Mouse (Mus musculus): ENCODE data around the gene Cntn1. TPM values are rescaled to one million over a fixed set of nuclear protein-coding genes. Genes with fewer than 3 reads are reported as not detected.
A peak's percentile ranks its signal among the peaks of the same experiment; 100 is the strongest.

The Cntn1 gene
- polyA plus RNA-seq, 2 experiments: 1.2 to 2.5 TPM

DNA sequence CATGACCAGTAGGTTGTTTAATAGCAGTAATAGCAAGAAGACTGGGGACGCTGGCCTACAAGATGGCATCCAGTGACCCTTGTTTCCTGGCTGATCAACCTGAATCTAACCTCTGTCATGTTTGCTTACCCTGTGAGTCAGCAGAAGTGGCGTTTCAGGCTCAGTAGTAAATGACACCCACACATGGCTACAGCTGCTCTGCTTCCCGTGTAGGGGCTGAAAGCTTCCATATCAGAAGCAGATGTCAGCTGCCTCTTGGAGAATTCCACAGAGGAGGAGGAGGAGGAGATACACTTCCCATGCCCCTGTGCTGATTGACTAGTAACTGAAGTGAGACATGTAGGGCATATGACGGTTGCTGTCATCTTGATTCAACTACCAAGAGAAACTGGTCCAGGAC is 225.9 kb downstream of the Cntn1 start:
- ATAC-seq (ENCODE audit: low FRiP score, low read depth) (no peak), DNase-seq (ENCODE audit: low spot score) (peak; percentile 43)
- Histone ChIP-seq H3K9ac (ENCODE audit: low read depth, low read length, severe bottlenecking) (no peak overlapping the region), H3K4me2 (replicated peaks; ENCODE audit: low read depth, low read length, severe bottlenecking) (no peak overlapping the region), H3K9me3 (ENCODE audit: control insufficient read depth, low read length) (no peaks in the 10 kb centered on the region), H3K4me1 (ENCODE audit: control insufficient read depth, insufficient read depth, low read length) (no peaks in the 10 kb centered on the region), H3K4me3 (replicated peaks; ENCODE audit: low read length) (no peak overlapping the region), H3K27ac (replicated peaks; ENCODE audit: low read depth, low read length) (no peak overlapping the region), H3K36me3 (ENCODE audit: control insufficient read depth, insufficient read depth, low read length) (no peaks in the 10 kb centered on the region), H3K27me3 (ENCODE audit: control insufficient read depth, insufficient read depth, low read length) (no peaks in the 10 kb centered on the region)
- WGBS: 28% methylated on average over 4 of the region's 4 CpGs
- no peak for TF ChIP-seq POLR2A (IDR thresholded peaks at IDR 0.05; ENCODE audit: borderline replicate concordance, extremely low read depth, insufficient read depth, insufficient read length)

DNA sequence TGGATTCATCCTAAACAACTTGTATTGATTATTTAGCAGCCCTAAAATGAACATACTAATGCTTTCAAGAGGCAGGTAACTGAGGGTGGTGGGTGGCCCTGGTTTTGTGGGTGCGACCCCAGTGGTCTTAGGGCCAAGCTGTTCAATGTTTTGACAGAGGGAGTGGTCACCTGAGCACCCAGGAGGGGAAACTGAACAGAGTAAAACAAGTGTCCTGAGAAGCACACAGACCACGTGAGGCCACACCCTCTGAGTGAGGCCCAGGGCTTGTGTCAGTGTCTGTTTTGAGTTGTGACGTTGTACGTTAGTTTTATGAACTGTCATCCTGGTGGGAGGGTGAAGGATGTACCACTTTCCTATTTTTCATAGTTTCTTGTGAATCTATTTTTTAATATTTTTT is 227.0 kb downstream of the Cntn1 start:
- Histone ChIP-seq H3K36me3 (ENCODE audit: control insufficient read depth, insufficient read depth, low read length) (no peaks in the 10 kb centered on the region), H3K27me3 (ENCODE audit: control insufficient read depth, insufficient read depth, low read length) (no peaks in the 10 kb centered on the region), H3K27ac (replicated peaks; ENCODE audit: low read depth, low read length) (no peak overlapping the region), H3K4me1 (ENCODE audit: control insufficient read depth, insufficient read depth, low read length) (no peaks in the 10 kb centered on the region), H3K4me2 (replicated peaks; ENCODE audit: low read depth, low read length, severe bottlenecking) (no peak overlapping the region), H3K9me3 (ENCODE audit: control insufficient read depth, low read length) (no peaks in the 10 kb centered on the region), H3K9ac (ENCODE audit: low read depth, low read length, severe bottlenecking) (no peak overlapping the region), H3K4me3 (replicated peaks; ENCODE audit: low read length) (no peak overlapping the region)
- ATAC-seq (ENCODE audit: low FRiP score, low read depth) (no peak), DNase-seq (ENCODE audit: low spot score) (no peak)
- no peak for TF ChIP-seq POLR2A (IDR thresholded peaks at IDR 0.05; ENCODE audit: borderline replicate concordance, extremely low read depth, insufficient read depth, insufficient read length)
- WGBS: 69% methylated on average over 4 of the region's 4 CpGs

DNA sequence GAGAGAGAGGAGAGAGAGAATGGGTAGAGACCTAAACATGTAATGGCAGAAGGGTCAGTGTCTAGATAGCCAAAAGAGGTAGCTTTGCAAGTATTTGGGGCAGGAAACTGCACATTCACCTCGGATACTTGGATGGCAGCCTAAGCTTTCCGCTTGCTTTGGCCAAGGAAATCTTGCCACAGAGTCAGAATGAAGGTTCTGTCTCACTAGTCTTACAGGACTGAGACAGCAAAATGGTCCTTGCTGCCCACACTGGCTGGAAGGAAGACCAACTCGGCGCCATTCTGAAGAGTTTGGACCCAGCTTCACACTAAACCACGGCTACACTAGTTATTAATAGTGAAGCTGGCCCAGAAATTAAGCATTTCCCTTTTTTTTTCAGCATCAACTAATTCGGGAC is 230.0 kb downstream of the Cntn1 start:
- no peak overlapping the region for H3K4me3 ChIP-seq (replicated peaks; ENCODE audit: low read length)
- H3K27me3 ChIP-seq (ENCODE audit: control insufficient read depth, insufficient read depth, low read length): no peaks in the 10 kb centered on the region
- WGBS: 81% methylated on average over 6 of the region's 6 CpGs
- no peak for DNase-seq (ENCODE audit: low spot score)
- ATAC-seq (ENCODE audit: low FRiP score, low read depth): no peak
- H3K27ac ChIP-seq (replicated peaks; ENCODE audit: low read depth, low read length): no peak overlapping the region
- H3K9me3 ChIP-seq (ENCODE audit: control insufficient read depth, low read length): no peaks in the 10 kb centered on the region
- H3K4me1 ChIP-seq (ENCODE audit: control insufficient read depth, insufficient read depth, low read length): no peaks in the 10 kb centered on the region
- H3K4me2 ChIP-seq (replicated peaks; ENCODE audit: low read depth, low read length, severe bottlenecking): no peak overlapping the region
- no peak overlapping the region for H3K9ac ChIP-seq (ENCODE audit: low read depth, low read length, severe bottlenecking)
- TF ChIP-seq POLR2A (IDR thresholded peaks at IDR 0.05; ENCODE audit: borderline replicate concordance, extremely low read depth, insufficient read depth, insufficient read length): no peak
- no peaks in the 10 kb centered on the region for H3K36me3 ChIP-seq (ENCODE audit: control insufficient read depth, insufficient read depth, low read length)

DNA sequence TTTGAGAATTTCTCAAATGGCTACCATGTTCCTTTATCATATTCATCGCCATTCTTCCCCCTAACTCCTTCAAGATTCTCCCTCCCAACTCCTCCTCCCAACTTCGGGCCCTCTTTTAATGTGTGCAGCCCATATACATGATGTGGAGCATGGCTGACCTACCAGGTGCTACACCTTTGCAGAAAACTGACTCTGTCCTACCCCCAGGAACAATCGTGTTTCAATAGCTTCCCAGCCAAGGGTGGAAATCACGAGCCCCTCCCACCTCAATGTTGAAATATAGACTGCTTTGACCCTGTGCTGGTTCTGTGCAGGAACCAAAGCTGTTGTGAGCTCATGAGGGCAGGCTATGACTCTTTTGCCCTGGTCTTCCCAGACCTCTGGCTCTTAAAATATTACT is 236.7 kb downstream of the Cntn1 start:
- ATAC-seq (ENCODE audit: low FRiP score, low read depth): no peak
- 86% methylated on average over 4 of the region's 4 CpGs for WGBS

DNA sequence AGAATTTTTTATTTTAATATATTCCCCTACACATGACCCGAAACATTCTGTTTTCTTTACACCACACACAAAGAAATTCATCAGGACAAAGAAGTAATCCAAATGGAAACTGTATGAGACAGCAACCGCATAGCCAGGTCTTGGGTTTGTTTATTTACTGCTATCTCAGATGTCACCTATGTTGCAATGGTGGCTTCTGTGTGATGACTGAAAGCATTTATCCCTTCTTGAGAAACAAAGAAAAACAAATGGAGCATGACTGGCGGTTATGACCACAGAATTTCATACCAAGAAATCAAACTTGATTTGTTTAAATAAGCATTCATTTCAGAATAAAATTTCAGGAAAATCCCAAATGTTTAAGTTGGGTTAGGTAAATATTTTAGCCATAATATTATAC is 245.5 kb downstream of the Cntn1 start:
- no peaks in the 10 kb centered on the region for H3K27me3 ChIP-seq (ENCODE audit: control insufficient read depth, insufficient read depth, low read length)
- no peak overlapping the region for H3K4me3 ChIP-seq (replicated peaks; ENCODE audit: low read length)
- TF ChIP-seq POLR2A (IDR thresholded peaks at IDR 0.05; ENCODE audit: borderline replicate concordance, extremely low read depth, insufficient read depth, insufficient read length): no peak
- no peaks in the 10 kb centered on the region for H3K36me3 ChIP-seq (ENCODE audit: control insufficient read depth, insufficient read depth, low read length)
- H3K4me1 ChIP-seq (ENCODE audit: control insufficient read depth, insufficient read depth, low read length): peaks cover 3% of the 10 kb centered on the region; the same call in 1 of the 2 replicates
- ATAC-seq (ENCODE audit: low FRiP score, low read depth) (no peak), DNase-seq (ENCODE audit: low spot score) (no peak)
- H3K27ac ChIP-seq (replicated peaks; ENCODE audit: low read depth, low read length): no peak overlapping the region
- H3K9me3 ChIP-seq (ENCODE audit: control insufficient read depth, low read length): no peaks in the 10 kb centered on the region
- H3K9ac ChIP-seq (ENCODE audit: low read depth, low read length, severe bottlenecking): no peak overlapping the region
- H3K4me2 ChIP-seq (replicated peaks; ENCODE audit: low read depth, low read length, severe bottlenecking): no peak overlapping the region
- whole genome bisulfite sequencing: 91% methylated on average over 3 of the region's 3 CpGs

More for the DNA sequence above, 236.7 kb downstream of the Cntn1 start:
- Histone ChIP-seq H3K4me2 (replicated peaks; ENCODE audit: low read depth, low read length, severe bottlenecking) (no peak overlapping the region), H3K4me1 (ENCODE audit: control insufficient read depth, insufficient read depth, low read length) (no peaks in the 10 kb centered on the region), H3K27ac (replicated peaks; ENCODE audit: low read depth, low read length) (no peak overlapping the region), H3K9ac (ENCODE audit: low read depth, low read length, severe bottlenecking) (no peak overlapping the region), H3K36me3 (ENCODE audit: control insufficient read depth, insufficient read depth, low read length) (no peaks in the 10 kb centered on the region), H3K4me3 (replicated peaks; ENCODE audit: low read length) (no peak overlapping the region), H3K9me3 (ENCODE audit: control insufficient read depth, low read length) (no peaks in the 10 kb centered on the region), H3K27me3 (ENCODE audit: control insufficient read depth, insufficient read depth, low read length) (no peaks in the 10 kb centered on the region)
- no peak for TF ChIP-seq POLR2A (IDR thresholded peaks at IDR 0.05; ENCODE audit: borderline replicate concordance, extremely low read depth, insufficient read depth, insufficient read length)
- no peak for DNase-seq (ENCODE audit: low spot score)

DNA sequence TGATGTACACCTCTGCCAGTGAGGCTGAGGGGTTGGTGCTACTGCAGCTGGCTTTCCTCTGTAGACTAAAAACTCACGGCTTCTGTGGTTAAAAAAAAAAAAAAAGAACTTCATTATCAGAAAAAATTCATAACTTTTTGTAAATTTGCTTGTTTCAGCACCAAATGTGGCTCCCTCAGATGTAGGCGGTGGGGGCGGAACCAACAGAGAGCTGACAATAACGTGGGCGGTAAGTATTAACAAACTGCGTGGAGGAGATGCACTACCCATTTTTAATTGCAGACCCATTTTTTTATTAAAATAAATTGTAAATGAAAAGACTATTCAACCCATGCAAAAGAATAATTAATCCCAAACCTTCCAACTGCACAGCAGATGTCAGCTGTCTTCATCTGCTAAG is 251.8 kb downstream of the Cntn1 start:
- H3K36me3 ChIP-seq (ENCODE audit: control insufficient read depth, insufficient read depth, low read length): no peaks in the 10 kb centered on the region
- ATAC-seq (ENCODE audit: low FRiP score, low read depth) (no peak), DNase-seq (ENCODE audit: low spot score) (no peak)
- no peak overlapping the region for H3K9ac ChIP-seq (ENCODE audit: low read depth, low read length, severe bottlenecking)
- no peaks in the 10 kb centered on the region for H3K9me3 ChIP-seq (ENCODE audit: control insufficient read depth, low read length)
- no peak overlapping the region for H3K4me2 ChIP-seq (replicated peaks; ENCODE audit: low read depth, low read length, severe bottlenecking)
- WGBS: 85% methylated on average over 6 of the region's 6 CpGs
- H3K4me3 ChIP-seq (replicated peaks; ENCODE audit: low read length): no peak overlapping the region
- TF ChIP-seq POLR2A (IDR thresholded peaks at IDR 0.05; ENCODE audit: borderline replicate concordance, extremely low read depth, insufficient read depth, insufficient read length): no peak
- H3K4me1 ChIP-seq (ENCODE audit: control insufficient read depth, insufficient read depth, low read length): no peaks in the 10 kb centered on the region; the same call in 1 of the 2 replicates
- no peaks in the 10 kb centered on the region for H3K27me3 ChIP-seq (ENCODE audit: control insufficient read depth, insufficient read depth, low read length)
- no peak overlapping the region for H3K27ac ChIP-seq (replicated peaks; ENCODE audit: low read depth, low read length)

Measured in limb, embryonic 14.5 days (tissue).